Mouse (Mus musculus): ENCODE results near the gene Srsf10.

DNA sequence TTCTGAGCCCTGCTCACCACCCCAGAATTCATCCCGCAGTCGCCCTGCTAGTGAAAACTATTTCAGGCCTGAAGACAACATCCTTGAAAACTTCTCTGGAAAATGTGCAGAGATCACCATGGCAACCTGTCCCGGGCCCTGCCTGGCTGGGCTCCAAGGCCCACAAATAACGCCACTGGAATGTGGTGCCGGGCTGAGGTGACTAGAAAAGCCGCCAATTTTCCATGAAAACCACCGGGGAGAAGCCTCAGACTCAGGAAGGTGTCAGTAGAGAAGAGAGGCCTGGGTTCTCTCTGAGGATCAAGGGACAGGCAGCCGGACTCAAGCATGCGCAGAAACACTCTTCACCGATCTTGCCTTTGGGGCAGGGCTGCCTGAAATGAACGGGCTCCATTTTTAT is 27.1 kb upstream of the Srsf10 start:
- no peak for TF ChIP-seq CTCF (IDR thresholded peaks at IDR 0.05; ENCODE audit: extremely low read depth, insufficient read depth, insufficient read length, insufficient replicate concordance)
- TF ChIP-seq POLR2A (IDR thresholded peaks at IDR 0.05; ENCODE audit: low read depth, low read length), result no peak
